Mouse (Mus musculus) CH12.LX (cell line): ENCODE measurements around the gene Pmvk. TPM values are rescaled to one million over a fixed set of nuclear protein-coding genes. Genes with fewer than 3 reads are reported as not detected.

Experiments used
- DNase-seq: peaks from one replicate; pipeline ENCODE4 v3.0.0-alpha.2; 2013; ENCODE audit errors: extremely low read depth
- H3K27ac ChIP-seq: 2 replicates; pipeline ENCODE4 v1.5.1; 2012; ENCODE audit warnings: low read depth, mild to moderate bottlenecking, control low read depth, moderate library complexity; ENCODE audit not compliant: insufficient read depth
- H3K27me3 ChIP-seq: replicated peaks from 2 replicates; pipeline ENCODE3; 2012; ENCODE audit warnings: inconsistent platforms
- H3K36me3 ChIP-seq, 2 experiments: replicated peaks in 1 of 2; 2 replicates each; pipeline versions ENCODE3 to v1.6.1; 2012; ENCODE audit warnings: inconsistent platforms in 1 of 2, low read length in 1 of 2, mild to moderate bottlenecking in 1 of 2, mixed read lengths in 1 of 2, moderate library complexity in 1 of 2; ENCODE audit not compliant: control insufficient read depth in 1 of 2, insufficient read depth in 1 of 2
- H3K4me1 ChIP-seq, 2 experiments: 2 replicates each; pipeline ENCODE4 v1.6.1; 2012; ENCODE audit warnings: inconsistent platforms in 1 of 2, moderate library complexity in 1 of 2; ENCODE audit not compliant: insufficient read depth in 2 of 2, control insufficient read depth in 1 of 2
- H3K4me2 ChIP-seq: 2 replicates; pipeline ENCODE4 v1.6.1; 2012; ENCODE audit warnings: low read depth, mild to moderate bottlenecking, control low read depth; ENCODE audit not compliant: poor library complexity, insufficient read depth, severe bottlenecking
- H3K4me3 ChIP-seq, 3 experiments: fragments of 150-350 bp in 1 of 3; sonication (generic) in 1 of 3; replicated peaks in 1 of 3; 2 replicates each; pipeline versions ENCODE3 to v1.5.1; 2011 to 2012; ENCODE audit warnings: low read depth in 2 of 3, low read length in 2 of 3, mild to moderate bottlenecking in 2 of 3, moderate library complexity in 2 of 3, control low read depth in 1 of 3, improper control_type of control experiment in 1 of 3, inconsistent platforms in 1 of 3, mixed read lengths in 1 of 3; ENCODE audit not compliant: poor library complexity in 1 of 3
- H3K79me2 ChIP-seq: replicated peaks from 2 replicates; pipeline ENCODE4 v1.6.1; 2012; ENCODE audit warnings: mild to moderate bottlenecking, moderate library complexity; ENCODE audit not compliant: control insufficient read depth, poor library complexity, insufficient read depth, severe bottlenecking; ENCODE audit errors: extremely low read depth
- H3K9ac ChIP-seq: 2 replicates; pipeline ENCODE4 v1.6.1; 2012; ENCODE audit warnings: low read depth, mild to moderate bottlenecking, control low read depth, moderate library complexity; ENCODE audit not compliant: insufficient read depth
- H3K9me3 ChIP-seq: replicated peaks from 2 replicates; pipeline ENCODE3; 2012; ENCODE audit warnings: low read length, inconsistent platforms, mixed read lengths
- CHD1 ChIP-seq: IDR thresholded peaks from 2 replicates; pipeline ENCODE4 v1.6.1; 2012; ENCODE audit warnings: low read depth, low read length, improper control_type of control experiment, inconsistent platforms
- CHD2 ChIP-seq: IDR thresholded peaks from 2 replicates; pipeline ENCODE4 v1.6.1; 2011; ENCODE audit warnings: low read length, improper control_type of control experiment
- ELF1 ChIP-seq: IDR thresholded peaks from 2 replicates; pipeline ENCODE4 v1.6.1; 2014; ENCODE audit warnings: low read depth, mild to moderate bottlenecking, inconsistent platforms, low read length, improper control_type of control experiment
- EP300 ChIP-seq: IDR thresholded peaks from 2 replicates; pipeline ENCODE4 v1.6.1; 2011; ENCODE audit warnings: low read length, improper control_type of control experiment
- ETS1 ChIP-seq: conservative IDR thresholded peaks from 2 replicates; pipeline ENCODE4 v1.6.1; 2012; ENCODE audit warnings: low read depth, mild to moderate bottlenecking, inconsistent platforms, low read length, improper control_type of control experiment, moderate library complexity
- GABPA ChIP-seq: IDR thresholded peaks from 2 replicates; pipeline ENCODE4 v1.6.1; 2012; ENCODE audit warnings: low read depth, low read length, improper control_type of control experiment, inconsistent platforms; ENCODE audit not compliant: insufficient replicate concordance
- HCFC1 ChIP-seq: IDR thresholded peaks from 2 replicates; pipeline ENCODE4 v1.6.1; 2012; ENCODE audit warnings: low read depth, mild to moderate bottlenecking, inconsistent platforms, low read length, improper control_type of control experiment
- JUN ChIP-seq: IDR thresholded peaks from 2 replicates; pipeline ENCODE4 v1.6.1; 2011; ENCODE audit warnings: low read depth, mild to moderate bottlenecking, low read length, improper control_type of control experiment, moderate library complexity; ENCODE audit not compliant: insufficient read depth
- JUND ChIP-seq: conservative IDR thresholded peaks from 2 replicates; pipeline ENCODE4 v1.6.1; 2011; ENCODE audit warnings: low read depth, low read length, improper control_type of control experiment
- KAT2A ChIP-seq: IDR thresholded peaks from 2 replicates; pipeline ENCODE4 v1.6.1; 2012; ENCODE audit warnings: low read length, improper control_type of control experiment, inconsistent platforms; ENCODE audit not compliant: insufficient replicate concordance
- MAZ ChIP-seq: IDR thresholded peaks from 2 replicates; pipeline ENCODE4 v1.6.1; 2012; ENCODE audit warnings: low read depth, mild to moderate bottlenecking, inconsistent platforms, low read length, improper control_type of control experiment, moderate library complexity
- MEF2A ChIP-seq: IDR thresholded peaks from 2 replicates; pipeline ENCODE4 v1.6.1; 2014; ENCODE audit warnings: low read depth, mild to moderate bottlenecking, inconsistent platforms, low read length, improper control_type of control experiment, borderline replicate concordance
- MXI1 ChIP-seq: IDR thresholded peaks from 2 replicates; pipeline ENCODE4 v1.6.1; 2011; ENCODE audit warnings: mild to moderate bottlenecking, low read depth, low read length, improper control_type of control experiment
- MYC ChIP-seq: IDR thresholded peaks from 2 replicates; pipeline ENCODE4 v1.6.1; 2011; ENCODE audit warnings: low read depth, mild to moderate bottlenecking, improper control_type of control experiment, low read length
- NELFE ChIP-seq: IDR thresholded peaks from 2 replicates; pipeline ENCODE4 v1.6.1; 2011; ENCODE audit warnings: low read depth, low read length, improper control_type of control experiment
- NRF1 ChIP-seq: IDR thresholded peaks from 2 replicates; pipeline ENCODE4 v1.6.1; 2014; ENCODE audit warnings: low read depth, mild to moderate bottlenecking, inconsistent platforms, low read length, improper control_type of control experiment, moderate library complexity
- PAX5 ChIP-seq: IDR thresholded peaks from 2 replicates; pipeline ENCODE4 v1.6.1; 2012; ENCODE audit warnings: low read length, inconsistent platforms, mixed read lengths
- POLR2AphosphoS2 ChIP-seq: IDR thresholded peaks from 2 replicates; pipeline ENCODE4 v1.6.1; 2011; ENCODE audit warnings: low read depth, low read length, improper control_type of control experiment
- RAD21 ChIP-seq: IDR thresholded peaks from 2 replicates; pipeline ENCODE4 v1.6.1; 2011; ENCODE audit warnings: low read depth, mild to moderate bottlenecking, low read length, improper control_type of control experiment, moderate library complexity
- RCOR1 ChIP-seq: conservative IDR thresholded peaks from 2 replicates; pipeline ENCODE4 v1.6.1; 2012; ENCODE audit warnings: low read depth, mild to moderate bottlenecking, inconsistent platforms, low read length, improper control_type of control experiment
- SMC3 ChIP-seq: IDR thresholded peaks from 2 replicates; pipeline ENCODE4 v1.6.1; 2011; ENCODE audit warnings: low read depth, low read length, improper control_type of control experiment
- TBP ChIP-seq: conservative IDR thresholded peaks from 2 replicates; pipeline ENCODE4 v1.6.1; 2011; ENCODE audit warnings: low read depth, low read length, improper control_type of control experiment
- UBTF ChIP-seq: IDR thresholded peaks from 2 replicates; pipeline ENCODE4 v1.6.1; 2012; ENCODE audit warnings: low read depth, mild to moderate bottlenecking, inconsistent platforms, low read length, improper control_type of control experiment, moderate library complexity
- ZC3H11A ChIP-seq: IDR thresholded peaks from 2 replicates; pipeline ENCODE4 v1.6.1; 2012; ENCODE audit warnings: low read depth, mild to moderate bottlenecking, inconsistent platforms, low read length, improper control_type of control experiment
- ZMIZ1 ChIP-seq: IDR thresholded peaks from 2 replicates; pipeline ENCODE4 v1.6.1; 2012; ENCODE audit warnings: low read depth, mild to moderate bottlenecking, inconsistent platforms, low read length, improper control_type of control experiment
- ZNF384 ChIP-seq: IDR thresholded peaks from 2 replicates; pipeline ENCODE4 v1.6.1; 2012; ENCODE audit warnings: low read depth, low read length, improper control_type of control experiment, inconsistent platforms
- dilution Hi-C: fragments of 300-500 bp; cut with MboI; formaldehyde crosslinking; loops from 2 replicates; pipeline ENCODE4 v1.14.3; 2020; ENCODE audit warnings: low sequenced_read_pairs; ENCODE audit not compliant: extremely low pct_unique_long_range_greater_than_20kb, extremely low pct_ligation_motif_present
- in situ Hi-C: fragments of 300-500 bp; cut with MboI; formaldehyde crosslinking; loops from 3 replicates; pipeline ENCODE4 v1.14.3; 2019; ENCODE audit warnings: low sequenced_read_pairs, low pct_ligation_motif_present, low pct_unique_long_range_greater_than_20kb, mixed read lengths
- polyA plus RNA-seq: library from polyadenylated mRNA; unstranded; fragments of >175 nt; gene quantifications from 2 replicates; pipeline ENCODE4 v1.2.1, GENCODE M21; 2012; ENCODE audit warnings: low read depth; ENCODE audit not compliant: insufficient read length
- total RNA-seq, 2 experiments: library from RNA; depleted of rRNA; stranded (reverse); fragments of 300-350 nt in 1 of 2; fragments of >200 nt in 1 of 2; gene quantifications; 2 replicates each; pipeline ENCODE4 v1.2.3; 2012 to 2014

Gene Pmvk
- total and polyA plus RNA-seq, 3 experiments: 42.0 to 69.3 (median 50.5) TPM

- no peak overlapping the region for H3K4me2 ChIP-seq
- TF ChIP-seq ELF1 (no peak), CHD1 (no peak), CHD2 (no peak), JUND (no peak), MXI1 (no peak), SMC3 (no peak), JUN (no peak), MYC (no peak), UBTF (no peak), TBP (no peak), MEF2A (no peak), RAD21 (no peak), RCOR1 (no peak), MAZ (no peak), ZC3H11A (no peak), KAT2A (no peak), GABPA (no peak)
- TF ChIP-seq, all 38 proteins: peak for 0
- peaks cover 6 to 26% of the 10 kb centered on the region in 2 experiments; a peak in 3 of 4 replicates for H3K4me1 ChIP-seq
- dilution Hi-C loops (no loop called here), in situ Hi-C loops (no loop called here)
- H3K27ac ChIP-seq: no peak overlapping the region
- H3K4me3 ChIP-seq: no peak overlapping the region
- H3K9me3 ChIP-seq: no peaks in the 10 kb centered on the region
- H3K79me2 ChIP-seq: peaks cover 19% of the 10 kb centered on the region
- no peak for DNase-seq
- H3K27me3 ChIP-seq: no peaks in the 10 kb centered on the region
- no peak overlapping the region for H3K9ac ChIP-seq
- H3K36me3 ChIP-seq: peaks cover 25 to 44% of the 10 kb centered on the region in 2 experiments
Measured at GRCm38 (mm10) chr3:89432606-89433005, 21.7 kb upstream of the Pmvk start.

GRCm38 (mm10) chr3:89434532-89434931, 19.8 kb upstream of the Pmvk start:
- no peak for DNase-seq
- Histone ChIP-seq H3K27me3 (no peaks in the 10 kb centered on the region), H3K79me2 (peaks cover 19% of the 10 kb centered on the region), H3K4me1 (peaks cover 9 to 42% of the 10 kb centered on the region in 2 experiments), H3K4me3 (no peak overlapping the region), H3K27ac (no peak overlapping the region), H3K4me2 (no peak overlapping the region), H3K36me3 (peaks cover 24 to 46% of the 10 kb centered on the region in 2 experiments), H3K9me3 (no peaks in the 10 kb centered on the region), H3K9ac (no peak overlapping the region)
- in situ Hi-C loops (no loop called here), dilution Hi-C loops (no loop called here)
- TF ChIP-seq PAX5 (no peak), CHD2 (no peak), MYC (no peak), GABPA (no peak), ZNF384 (no peak), RAD21 (no peak), RCOR1 (no peak), POLR2AphosphoS2 (no peak), MXI1 (no peak), EP300 (no peak), ZC3H11A (no peak), ZMIZ1 (no peak), NELFE (no peak), HCFC1 (no peak), NRF1 (no peak), ETS1 (no peak)
